Mouse (Mus musculus) mature B cell (primary cell): ENCODE results near the gene Ola1.

Experiments
- in situ Hi-C: fragments of 300-500 bp; cut with MboI; formaldehyde crosslinking; loops from 2 replicates; pipeline ENCODE4 v1.14.3; 2019

Ola1 gene

GRCm38 (mm10) chr2:73066307-73067167, 152.2 kb downstream of the Ola1 start:
- in situ Hi-C loops = no loop called here

GRCm38 (mm10) chr2:73063911-73064619, 154.7 kb downstream of the Ola1 start:
- in situ Hi-C loops = no loop called here

GRCm38 (mm10) chr2:73060259-73060585, 158.5 kb downstream of the Ola1 start:
- in situ Hi-C loops = no loop called here

- in situ Hi-C loops = loop anchor here (10.0 kb wide), 1 partner anchor 65 kb away; no protein-coding TSS in a partner anchor
Measured at GRCm38 (mm10) chr2:73059550-73060258, 159.0 kb downstream of the Ola1 start.

GRCm38 (mm10) chr2:73058344-73058743, 160.4 kb downstream of the Ola1 start:
- in situ Hi-C loops = loop anchor here (10.0 kb wide), 1 partner anchor 64 kb away; no protein-coding TSS in a partner anchor

GRCm38 (mm10) chr2:73057589-73057988, 161.1 kb downstream of the Ola1 start:
- in situ Hi-C loops = loop anchor here (10.0 kb wide), 1 partner anchor 63 kb away; no protein-coding TSS in a partner anchor

GRCm38 (mm10) chr2:73056090-73056956, 162.4 kb downstream of the Ola1 start:
- in situ Hi-C loops = loop anchor here (10.0 kb wide), 1 partner anchor 62 kb away; no protein-coding TSS in a partner anchor

GRCm38 (mm10) chr2:73053791-73054490, 164.8 kb downstream of the Ola1 start:
- in situ Hi-C loops = loop anchor here (10.0 kb wide), 1 partner anchor 59 kb away; no protein-coding TSS in a partner anchor

- in situ Hi-C loops = loop anchor here (10.0 kb wide), 1 partner anchor 56 kb away; no protein-coding TSS in a partner anchor
Measured at GRCm38 (mm10) chr2:73050401-73050800, 168.3 kb downstream of the Ola1 start.

- in situ Hi-C loops = loop anchor here (10.0 kb wide), 1 partner anchor 55 kb away; no protein-coding TSS in a partner anchor
Measured at GRCm38 (mm10) chr2:73049977-73050376, 168.7 kb downstream of the Ola1 start.

- in situ Hi-C loops = no loop called here
Measured at GRCm38 (mm10) chr2:73049001-73049684, 169.6 kb downstream of the Ola1 start.

GRCm38 (mm10) chr2:73047061-73047741, 171.5 kb downstream of the Ola1 start:
- in situ Hi-C loops = no loop called here

GRCm38 (mm10) chr2:73046576-73046975, 172.1 kb downstream of the Ola1 start:
- in situ Hi-C loops = no loop called here

- in situ Hi-C loops = no loop called here
Measured at GRCm38 (mm10) chr2:73045505-73045904, 173.2 kb downstream of the Ola1 start.
